Mouse (Mus musculus) heart, postnatal 10 days (tissue): ENCODE measurements around the gene Try4. TPM values are rescaled to one million over a fixed set of nuclear protein-coding genes. Genes with fewer than 3 reads are reported as not detected.
"Not testable (repeated sequence)": the region's sequence is repeated elsewhere in the genome, so short reads cannot be mapped to it uniquely, and the experiment has no call there.

ENCODE experiments used
- DNase-seq, 2 experiments: peaks; one replicate each; pipeline ENCODE4 v3.0.0; 2021
- intact Hi-C: fragments of 180-260 bp; cut with DNase I; formaldehyde crosslinking; loops from one replicate; pipeline ENCODE4 v1.15.1; 2025
- total RNA-seq, 2 experiments: library from RNA; stranded (reverse); gene quantifications; 2 replicates each; pipeline ENCODE4 v1.2.3; 2021

The Try4 gene
- not detected for total RNA-seq

DNA sequence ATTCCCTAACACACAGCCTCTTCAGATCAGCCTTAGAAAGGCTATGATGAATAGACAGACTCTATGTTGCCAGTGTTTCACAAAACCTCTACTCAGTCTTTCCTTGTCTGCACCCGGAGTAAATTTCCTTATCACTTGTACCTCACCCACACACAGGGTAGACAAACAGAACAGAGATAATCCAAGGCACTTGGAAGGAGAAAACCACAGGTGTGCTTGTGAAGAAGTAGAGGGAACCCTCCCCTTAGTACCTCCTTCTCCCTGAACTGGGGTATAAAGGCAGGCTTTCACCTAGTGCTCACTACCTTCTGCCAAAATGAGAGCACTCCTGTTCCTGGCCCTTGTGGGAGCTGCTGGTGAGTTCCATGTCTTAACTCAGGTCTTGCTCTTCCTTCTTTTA, at the start of gene Try4:
TSS of gene Try4 (plus strand) at position 301 of the 400 bp plus-strand sequence.
- intact Hi-C loops: no loop called here
- no peak for DNase-seq

- DNase-seq, intact Hi-C loops: not testable (repeated sequence)
These were observed 48.8 kb upstream of the Try4 start for GRCm38 (mm10) chr6:41253314-41253713.

GRCm38 (mm10) chr6:41256424-41256823, 45.6 kb upstream of the Try4 start:
- no peak for DNase-seq
- intact Hi-C loops: no loop called here

DNA sequence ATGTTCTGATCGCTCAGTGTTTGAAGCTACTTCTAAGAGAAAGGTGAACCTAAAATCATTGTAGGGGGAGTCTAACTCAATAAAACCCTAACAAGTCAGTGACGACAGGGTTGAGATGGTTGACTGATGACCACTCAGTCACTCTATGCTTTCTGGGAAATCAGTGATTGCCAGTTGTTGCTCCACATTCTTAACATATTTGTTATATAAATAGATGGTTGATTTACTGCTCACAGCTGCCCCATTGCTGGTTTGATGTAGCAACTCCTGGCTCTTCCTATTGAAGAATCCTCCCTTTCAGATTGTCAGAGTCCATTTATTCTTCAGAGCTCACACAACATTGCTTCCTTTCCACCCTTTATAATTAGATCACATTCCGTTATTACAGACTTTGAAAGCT, 44.6 kb upstream of the Try4 start:
- intact Hi-C loops: no loop called here
- no peak for DNase-seq

DNA sequence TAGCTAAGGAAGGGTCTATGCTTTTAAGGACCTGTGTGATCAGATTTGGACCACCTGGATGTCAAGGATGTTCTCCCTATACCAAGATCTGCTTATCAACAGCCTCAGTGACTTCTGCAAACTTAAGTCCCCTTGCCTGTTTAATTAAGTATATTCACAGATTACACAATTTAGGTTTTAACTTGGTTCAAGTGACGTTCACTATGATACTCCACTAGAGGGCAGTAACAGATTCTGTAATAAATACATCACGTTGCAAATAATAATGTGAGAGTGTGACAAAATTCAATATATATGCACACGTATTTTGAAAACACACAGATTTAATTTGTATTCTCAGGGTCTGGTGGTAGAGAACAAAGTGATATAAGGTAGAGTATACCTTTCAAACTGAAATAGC, 39.3 kb upstream of the Try4 start:
- no peak for DNase-seq
- intact Hi-C loops: loop anchor here (2.0 kb wide), 1 partner anchor 266 kb away; no protein-coding TSS in a partner anchor

DNA sequence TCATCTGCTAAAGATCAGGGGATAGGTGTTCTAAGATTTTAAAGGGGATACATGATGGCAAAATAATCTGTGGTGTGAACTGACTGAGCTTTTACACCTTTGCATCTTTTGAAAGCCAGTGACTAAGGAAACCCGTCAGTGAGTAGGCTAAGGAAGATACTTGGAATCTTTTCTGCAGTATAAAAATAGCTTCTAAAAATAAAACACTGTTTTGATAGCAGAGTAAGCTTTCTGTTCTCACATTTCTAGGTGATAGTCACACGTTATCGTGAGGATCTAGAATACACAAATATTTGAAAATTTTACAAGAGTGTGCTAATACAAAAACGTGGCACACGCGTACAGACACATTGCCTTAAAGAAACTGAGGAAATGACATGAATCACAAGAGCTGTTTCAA, 35.9 kb upstream of the Try4 start:
- DNase-seq: no peak
- intact Hi-C loops: no loop called here

- no peak for DNase-seq
- intact Hi-C loops: no loop called here
These were observed 3.8 kb upstream of the Try4 start for GRCm38 (mm10) chr6:41298255-41298654.

DNA sequence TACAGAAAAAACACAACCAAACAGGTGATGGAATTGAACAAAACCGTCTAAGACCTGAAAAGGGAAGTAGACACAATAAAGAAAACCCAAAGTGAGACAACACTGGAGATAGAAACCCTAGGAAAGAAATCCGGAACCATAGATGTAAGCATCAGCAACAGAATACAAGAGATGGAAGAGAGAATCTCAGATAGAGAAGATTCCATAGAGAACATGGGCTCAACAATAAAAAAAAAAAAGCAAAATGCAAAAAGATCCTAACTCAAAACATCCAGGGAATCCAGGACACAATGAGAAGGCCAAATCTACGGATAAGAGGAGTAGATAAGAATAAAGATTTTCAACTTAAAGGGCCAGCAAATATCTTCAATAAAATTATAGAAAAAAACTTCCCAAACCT, 14.7 kb downstream of the Try4 start, which contains the start of gene Try5:
TSS of gene Try5 (minus strand) at position 101 of the 400 bp plus-strand sequence.
- intact Hi-C loops, DNase-seq: not testable (repeated sequence)

DNA sequence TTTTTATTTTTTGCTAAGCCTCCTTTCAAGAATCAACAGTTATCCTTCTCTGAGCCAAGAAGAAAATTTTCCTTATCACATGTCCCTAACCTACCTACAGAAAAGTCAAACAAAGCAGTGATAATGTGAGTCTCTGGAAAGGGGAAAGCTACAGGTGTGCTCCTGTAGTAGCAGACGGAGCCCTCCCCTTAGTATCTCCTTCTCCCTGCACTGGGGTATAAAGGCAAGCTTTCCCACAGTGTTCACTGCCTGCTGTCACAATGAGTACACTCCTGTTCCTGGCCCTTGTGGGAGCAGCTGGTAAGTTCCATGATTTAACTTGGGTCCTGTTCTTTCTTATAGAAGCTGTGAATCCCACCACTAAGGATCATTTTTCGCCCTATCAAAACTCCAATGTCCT, 51.9 kb downstream of the Try4 start, which contains the start of gene Try10:
TSS of gene Try10 (plus strand) at position 174 of the 400 bp plus-strand sequence.
- DNase-seq: no peak
- intact Hi-C loops: loop anchor here (2.0 kb wide), 1 partner anchor 65 kb away; no protein-coding TSS in a partner anchor

Other genes with a start within 250 kb of the Try4 start
- not detected for gene Try5, start 14.6 kb downstream of the Try4 start, total RNA-seq
- not detected for gene Try10, start 51.8 kb downstream of the Try4 start, total RNA-seq
- not detected for gene Prss3, start 75.4 kb downstream of the Try4 start, total RNA-seq
- not detected for gene Gm5771, start 90.1 kb downstream of the Try4 start, total RNA-seq
- not detected for gene Gm10334, start 143.9 kb downstream of the Try4 start, total RNA-seq
- gene Prss1, start 156.7 kb downstream of the Try4 start, total RNA-seq: not detected
- not detected for gene Prss2, start 219.5 kb downstream of the Try4 start, total RNA-seq